In genomic region chr19:45573861-45574267, GRCm38 (mm10) we compare ENCODE assay signal across 8 mouse cellular contexts. TPM values are rescaled to one million over a fixed set of nuclear protein-coding genes. Genes with fewer than 3 reads are reported as not detected.
A peak's percentile ranks its signal among the peaks of the same experiment; 100 is the strongest.
DNase-seq lines count a peak whose midpoint lies in the region; ATAC-seq lines count a peak whose summit lies in the region.

No protein-coding gene starts in this region.

- DNase-seq in adipocyte (ENCODE audit: low spot score) = peak; percentile 82
- peak; percentile 80 for DNase-seq in gastrocnemius, postnatal 10 days
- DNase-seq in left cerebral cortex, adult 8-10 months (ENCODE audit: low spot score in 2 of 2) = peak; percentile 42 to 65
- DNase-seq in right cerebral cortex, postnatal 10 days (ENCODE audit: low spot score in 2 of 2) = peak; percentile 72 to 81
- peak; percentile 72 for DNase-seq in urinary bladder, postnatal 25 days (ENCODE audit: low spot score)

- peak; percentile 71 for ATAC-seq in common myeloid progenitor, adult 5-6 weeks (replicated peaks; ENCODE audit: low read depth, poor library complexity, severe bottlenecking)
- peak; percentile 69 for ATAC-seq in inflammation-experienced regulatory T-cells, adult 6 months
- peak; percentile 79 for ATAC-seq in megakaryocyte progenitor cell, adult 5-6 weeks (replicated peaks; ENCODE audit: poor library complexity)

RNA-seq across cellular contexts. Expression of gene Gm17018, which starts 13.4 kb away (rescaled TPM):
- total RNA-seq in common myeloid progenitor, adult 5-6 weeks (2017) = 27.9 and 29.5 TPM in 2 replicates
- 10 to 100 TPM; 12.4 to 13.8 TPM for total RNA-seq in gastrocnemius, postnatal 10 days (2021)
- 10 to 100 TPM; 58.9 to 75.9 (median 69.8) TPM for polyA plus RNA-seq in inflammation-experienced regulatory T-cells, adult 6 months (2017; shearing (Covaris generic))
- 10 to 100 TPM; 60.3 to 75.7 (median 69.0) TPM for total RNA-seq in left cerebral cortex, adult 8-10 months (2022)
- 21.1 and 32.4 TPM in 2 replicates for total RNA-seq in megakaryocyte progenitor cell, adult 5-6 weeks (2015)
- 39.5 and 40.6 TPM in 2 replicates for total RNA-seq in megakaryocyte progenitor cell, adult 5-6 weeks (2017)

RNA-seq across cellular contexts. Expression of gene Poll, which starts 13.5 kb away (rescaled TPM):
- total RNA-seq in common myeloid progenitor, adult 5-6 weeks (2017) = 9.3 and 14.0 TPM in 2 replicates
- 10 to 100 TPM in 1 of 2 experiments, 1 to 10 TPM in 1; 8.5 to 10.4 TPM for total RNA-seq in gastrocnemius, postnatal 10 days (2021)
- polyA plus RNA-seq in inflammation-experienced regulatory T-cells, adult 6 months (2017; shearing (Covaris generic)) = 10 to 100 TPM; 24.9 to 27.6 (median 25.5) TPM
- total RNA-seq in left cerebral cortex, adult 8-10 months (2022) = 10 to 100 TPM in 2 of 4 experiments, 1 to 10 TPM in 2; 9.3 to 11.4 (median 10.6) TPM
- 5.6 and 7.0 TPM in 2 replicates for total RNA-seq in megakaryocyte progenitor cell, adult 5-6 weeks (2015)
- total RNA-seq in megakaryocyte progenitor cell, adult 5-6 weeks (2017) = 13.2 and 18.5 TPM in 2 replicates

Comparison
In these comparisons a context has a peak if more than half of its experiments do, and no peak if none do; other contexts are left out.
1. Peak in every context shown above with its lines: DNase-seq and ATAC-seq.